Mouse (Mus musculus) layer of hippocampus, adult 8-10 months (tissue): Measurements from ENCODE around the gene Slc28a3. TPM values are rescaled to one million over a fixed set of nuclear protein-coding genes. Genes with fewer than 3 reads are reported as not detected.

Experiments
- DNase-seq, 2 experiments: peaks; one replicate each; pipeline ENCODE4 v3.0.0; 2022; ENCODE audit warnings: low spot score in 2 of 2
- total RNA-seq, 4 experiments: library from RNA; stranded (reverse); gene quantifications; 2 replicates each; pipeline ENCODE4 v1.2.4; 2022

The Slc28a3 gene
- total RNA-seq, 4 experiments from 2014 or later, result 0.11 to 0.85 (median 0.37) TPM; not detected in 1

GRCm38 (mm10) chr13:58560497-58561138, 50.1 kb downstream of the Slc28a3 start:
- peak; percentile 80 to 86 for DNase-seq

- peak; percentile 53 to 55 for DNase-seq
Measured at GRCm38 (mm10) chr13:58558216-58558615, 52.5 kb downstream of the Slc28a3 start.

DNA sequence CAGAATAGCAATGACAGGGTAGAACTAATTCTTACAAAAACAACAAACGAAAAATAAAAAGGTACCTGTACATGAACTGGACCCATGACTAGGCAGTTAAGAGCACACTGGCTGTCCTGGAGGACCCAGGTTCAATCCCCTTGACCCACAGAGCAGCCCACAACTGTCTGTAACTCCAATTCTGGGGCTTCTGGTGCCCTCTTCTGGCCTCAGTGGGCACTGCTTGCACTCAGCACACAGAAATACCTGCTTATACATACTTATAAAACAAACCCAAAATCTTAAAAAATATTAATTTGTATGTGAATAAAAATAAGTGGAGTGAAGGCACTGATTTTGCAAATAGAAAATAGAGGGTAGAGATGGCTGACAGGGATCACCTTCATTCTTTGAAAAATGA, 54.7 kb downstream of the Slc28a3 start:
- DNase-seq, result no peak

- no peak for DNase-seq
Measured at GRCm38 (mm10) chr13:58555561-58555960, 55.1 kb downstream of the Slc28a3 start.

DNA sequence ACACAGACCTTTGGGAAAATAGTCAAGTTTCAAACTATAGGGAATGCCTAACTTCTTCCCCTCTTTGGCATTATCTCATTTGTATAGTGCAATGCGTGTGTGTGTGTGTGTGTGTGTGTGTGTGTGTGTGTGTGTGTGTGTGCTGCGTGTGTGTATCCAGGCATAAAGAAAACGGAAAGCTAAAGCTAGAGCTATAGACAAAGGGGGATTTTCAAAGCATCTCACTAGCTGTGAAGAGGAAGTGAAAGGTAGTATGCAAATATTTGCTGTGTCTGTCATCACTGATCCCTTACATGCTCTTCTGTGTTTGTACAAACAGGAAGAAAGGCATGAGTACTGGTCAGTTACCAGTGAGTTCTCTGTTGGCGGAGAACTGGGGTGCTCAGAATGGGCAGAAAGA, 58.8 kb downstream of the Slc28a3 start:
- DNase-seq, result no peak

- DNase-seq, result peak; percentile 31 to 34
Measured at GRCm38 (mm10) chr13:58547570-58547969, 63.1 kb downstream of the Slc28a3 start.

GRCm38 (mm10) chr13:58543688-58544408, 66.8 kb downstream of the Slc28a3 start:
- DNase-seq, result peak; percentile 57 to 74

- peak; percentile 68 to 74 for DNase-seq
Measured at GRCm38 (mm10) chr13:58543066-58543465, 67.6 kb downstream of the Slc28a3 start.

GRCm38 (mm10) chr13:58542601-58543041, 68.1 kb downstream of the Slc28a3 start:
- no peak for DNase-seq

- DNase-seq, result no peak
Measured at GRCm38 (mm10) chr13:58542167-58542566, 68.5 kb downstream of the Slc28a3 start.

DNA sequence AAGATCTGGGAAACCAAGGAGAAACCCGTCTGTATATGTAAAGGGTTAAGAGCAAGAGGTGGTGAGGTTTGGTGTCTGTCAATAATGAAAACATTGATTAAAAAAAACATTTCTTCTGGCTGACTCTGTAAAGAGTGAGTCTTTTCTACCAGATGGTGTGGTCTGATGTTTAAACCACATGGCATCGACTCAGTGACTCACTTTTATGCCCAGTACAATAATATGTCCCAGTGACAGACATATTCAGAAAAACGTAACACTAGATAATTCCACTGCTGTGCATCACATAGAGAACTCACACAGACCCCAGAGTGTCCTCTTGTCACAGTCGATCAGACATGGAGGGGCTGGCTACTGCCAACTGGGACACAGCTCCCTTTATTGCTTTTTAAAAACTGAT, 69.1 kb downstream of the Slc28a3 start:
- no peak for DNase-seq

DNA sequence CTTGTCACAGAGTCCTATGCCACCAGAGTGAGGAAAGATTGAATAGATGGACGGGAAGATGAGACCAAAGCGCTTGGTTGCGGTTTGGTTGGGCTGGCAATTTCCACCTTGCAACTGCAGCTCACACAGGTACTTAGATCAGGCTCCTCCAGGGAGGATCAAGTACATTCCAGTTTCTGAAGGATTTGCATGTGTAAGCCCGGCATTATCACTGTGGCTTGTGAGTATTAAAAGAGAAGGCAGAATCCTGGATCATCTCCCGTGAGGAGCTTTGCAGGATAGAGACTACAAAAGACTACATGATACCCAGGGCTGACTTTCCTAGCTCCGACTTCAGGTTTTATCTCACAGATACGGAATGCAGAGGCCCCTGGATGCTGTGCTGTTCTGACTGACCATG, 71.7 kb downstream of the Slc28a3 start:
- DNase-seq, result no peak

- DNase-seq, result no peak
Measured at GRCm38 (mm10) chr13:58538366-58538765, 72.3 kb downstream of the Slc28a3 start.

DNA sequence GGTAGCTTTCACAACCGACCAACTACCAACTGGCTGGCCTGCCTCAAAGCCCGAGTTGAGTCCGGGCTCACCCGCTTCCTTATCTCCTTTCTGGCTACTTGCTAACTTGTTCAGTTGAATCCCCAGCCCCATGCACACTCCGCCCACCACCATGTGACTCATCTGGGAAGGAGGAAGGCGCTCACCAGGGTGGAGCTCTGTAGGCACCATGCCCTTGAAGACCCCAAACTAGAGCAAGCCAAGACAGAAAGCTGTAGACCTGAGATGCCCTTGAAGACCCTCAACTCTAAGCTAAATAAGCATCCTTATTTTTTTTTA, 72.8 kb downstream of the Slc28a3 start:
- no peak for DNase-seq

- DNase-seq, result no peak
Measured at GRCm38 (mm10) chr13:58537232-58537915, 73.3 kb downstream of the Slc28a3 start.

- no peak for DNase-seq
Measured at GRCm38 (mm10) chr13:58536466-58537231, 74.0 kb downstream of the Slc28a3 start.

- DNase-seq, result no peak
Measured at GRCm38 (mm10) chr13:58535321-58535720, 75.4 kb downstream of the Slc28a3 start.

- no peak for DNase-seq
Measured at GRCm38 (mm10) chr13:58534861-58535260, 75.8 kb downstream of the Slc28a3 start.

DNA sequence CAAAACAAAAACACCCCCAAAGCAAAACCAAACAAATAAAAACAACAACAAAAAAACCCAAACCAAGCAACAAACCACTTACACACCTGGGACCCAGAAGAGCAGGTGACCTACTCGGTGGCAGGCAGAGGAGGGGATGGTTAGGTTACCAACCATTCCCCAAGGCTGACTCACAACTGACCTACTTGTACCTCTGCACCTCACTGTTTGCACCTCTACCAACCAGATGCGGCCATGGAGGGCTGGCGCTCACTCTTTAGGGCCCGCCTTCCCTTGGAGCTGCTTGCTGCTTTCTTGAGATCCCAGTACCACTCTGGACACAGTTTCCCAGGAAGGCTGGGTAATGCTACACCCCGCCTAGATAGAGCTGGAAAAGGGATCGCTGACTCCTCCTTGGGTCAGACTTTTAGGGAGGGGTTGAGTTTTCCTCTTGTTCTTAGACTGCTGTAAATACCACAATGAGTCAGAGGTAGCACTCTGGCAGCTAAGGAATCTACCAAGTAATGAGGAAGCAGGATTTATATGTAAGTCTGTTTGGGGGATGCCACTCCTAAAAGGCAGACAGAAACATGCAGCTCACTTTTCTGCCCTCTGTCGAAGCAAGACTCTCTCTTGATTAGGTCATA, 76.3 kb downstream of the Slc28a3 start:
- no peak for DNase-seq

GRCm38 (mm10) chr13:58524581-58524980, 86.1 kb downstream of the Slc28a3 start:
- no peak for DNase-seq

DNA sequence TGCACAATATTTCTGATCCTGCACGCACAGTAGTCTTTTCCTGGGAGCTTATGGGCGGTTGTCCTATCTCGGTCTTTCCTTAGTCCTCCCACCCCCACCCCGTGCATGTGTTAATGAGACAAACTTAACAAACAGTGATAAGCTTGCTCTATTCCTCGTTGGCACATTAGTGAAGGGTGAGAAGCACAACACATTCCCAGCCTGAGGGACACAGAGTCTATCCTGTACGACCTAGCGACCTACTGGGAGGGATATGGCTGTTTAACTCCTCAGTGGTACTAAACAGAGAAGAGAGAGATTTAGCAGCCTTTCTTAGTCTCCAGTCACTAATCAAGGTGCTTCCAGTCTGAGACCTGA, 86.9 kb downstream of the Slc28a3 start:
- no peak for DNase-seq
